Mouse (Mus musculus) effector memory CD4-positive, alpha-beta T cell, adult 5 months (primary cell): ENCODE data around the gene Cog2. TPM values are rescaled to one million over a fixed set of nuclear protein-coding genes. Genes with fewer than 3 reads are reported as not detected.

ENCODE experiments used
- polyA plus RNA-seq: library from polyadenylated mRNA; unstranded; fragments of 100-300 nt; shearing (Covaris generic); gene quantifications from one replicate; pipeline ENCODE4 v1.2.1, GENCODE M21; 2017

The Cog2 gene
- 43.8 TPM for polyA plus RNA-seq

DNA sequence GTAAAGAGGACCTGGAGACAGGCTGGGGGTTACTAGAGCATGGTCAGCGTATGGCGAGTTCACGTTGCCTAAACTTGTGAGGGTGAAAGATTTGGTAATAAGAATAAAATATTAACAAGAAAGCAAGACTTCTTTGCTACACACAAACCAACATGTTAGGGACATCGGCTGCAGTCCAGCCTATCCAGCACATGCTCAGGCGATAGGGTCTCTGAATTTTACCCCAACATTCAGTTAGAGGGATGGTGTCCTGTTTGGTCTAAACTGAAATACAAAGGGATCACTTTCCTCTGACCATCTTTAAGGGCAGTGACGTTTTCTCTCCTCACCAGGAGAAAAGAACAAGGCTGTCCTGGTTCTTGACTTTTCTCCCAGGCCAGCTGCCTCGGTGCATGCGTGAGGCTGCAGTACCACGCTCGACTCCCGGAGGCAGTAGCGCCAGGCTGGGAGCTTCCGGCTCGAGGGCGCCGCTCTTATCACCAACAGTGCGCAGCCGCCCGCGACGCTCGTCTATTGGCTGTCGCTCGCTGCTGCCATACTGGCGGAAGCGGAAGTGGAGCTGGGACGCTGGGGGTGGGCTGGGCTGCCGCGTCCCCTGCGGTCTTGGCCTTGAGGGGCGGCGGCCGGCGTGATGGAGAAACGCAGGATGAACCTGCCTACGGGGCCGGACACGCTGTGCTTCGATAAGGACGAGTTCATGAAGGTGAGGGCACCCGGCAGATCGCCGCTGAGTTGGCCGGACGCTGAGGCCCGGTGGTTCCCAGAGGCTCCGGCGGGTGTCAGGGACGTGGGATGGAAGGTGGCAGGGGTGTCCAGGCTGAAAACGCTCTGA, at the start of gene Cog2:
Gene Cog2, plus strand, starts transcription at position 519 of the 832 bp plus-strand sequence.

DNA sequence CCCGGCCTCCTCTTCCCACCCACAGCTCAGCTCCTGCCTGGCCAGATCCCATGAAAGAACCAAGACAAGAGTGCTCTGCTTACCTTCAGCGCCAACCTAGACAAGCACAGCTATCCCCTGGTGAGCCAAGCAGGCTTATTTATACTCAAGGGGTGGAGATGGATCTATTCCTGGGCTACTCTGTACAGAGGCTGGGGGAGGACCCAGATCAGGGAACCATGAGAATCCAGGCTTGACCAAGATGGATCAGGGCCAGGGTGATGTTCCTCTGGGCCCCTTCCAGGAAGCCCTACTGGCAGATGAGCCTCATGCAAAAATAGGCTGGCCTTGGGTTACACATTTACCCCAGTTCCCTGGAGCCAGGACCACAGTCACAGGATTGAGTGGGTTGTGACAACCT, 49.0 kb downstream of the Cog2 start, which contains the start of gene Agt:
Gene Agt, minus strand, starts transcription at position 114 of the 400 bp plus-strand sequence.

DNA sequence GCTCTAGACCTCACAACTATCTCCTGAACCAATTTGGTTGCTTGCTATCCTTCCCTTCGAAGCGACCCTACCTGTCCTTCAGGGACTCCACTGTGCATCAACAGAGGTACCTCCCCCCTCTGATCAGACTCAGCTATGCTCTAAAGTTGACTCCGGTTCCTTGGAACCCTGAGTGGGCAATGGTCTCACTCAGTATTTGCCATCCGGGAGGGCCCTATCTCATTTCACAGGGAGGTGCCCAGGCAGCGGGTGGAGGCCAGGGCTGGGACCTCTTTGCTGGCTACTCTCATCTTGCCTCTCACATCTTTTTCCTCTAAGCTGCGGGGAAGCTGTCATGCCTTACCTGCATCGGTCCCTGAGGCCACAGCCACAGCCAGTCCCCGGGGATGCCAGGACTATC, 55.2 kb downstream of the Cog2 start, which contains the start of gene Capn9:
Gene Capn9, plus strand, starts transcription at position 301 of the 400 bp plus-strand sequence.

Other genes starting within 250 kb of the Cog2 start
- not detected for gene Pgbd5, start 81.1 kb upstream of the Cog2 start, polyA plus RNA-seq
- gene Agt, start 48.9 kb downstream of the Cog2 start, polyA plus RNA-seq = not detected
- gene Capn9, start 55.3 kb downstream of the Cog2 start, polyA plus RNA-seq = not detected
- 5.4 TPM for gene 2310022B05Rik, start 142.6 kb downstream of the Cog2 start, polyA plus RNA-seq
- 46.7 TPM for gene Ttc13, start 201.2 kb downstream of the Cog2 start, polyA plus RNA-seq
- 17.1 TPM for gene Arv1, start 201.4 kb downstream of the Cog2 start, polyA plus RNA-seq
- gene Fam89a, start 231.1 kb downstream of the Cog2 start, polyA plus RNA-seq = 1.1 TPM